Mouse (Mus musculus): Measurements from ENCODE around the gene Gm49318. TPM values are rescaled to one million over a fixed set of nuclear protein-coding genes. Genes with fewer than 3 reads are reported as not detected.

Gm49318 gene
- polyA plus RNA-seq, 1 experiment from 2014 or later, result not detected

DNA sequence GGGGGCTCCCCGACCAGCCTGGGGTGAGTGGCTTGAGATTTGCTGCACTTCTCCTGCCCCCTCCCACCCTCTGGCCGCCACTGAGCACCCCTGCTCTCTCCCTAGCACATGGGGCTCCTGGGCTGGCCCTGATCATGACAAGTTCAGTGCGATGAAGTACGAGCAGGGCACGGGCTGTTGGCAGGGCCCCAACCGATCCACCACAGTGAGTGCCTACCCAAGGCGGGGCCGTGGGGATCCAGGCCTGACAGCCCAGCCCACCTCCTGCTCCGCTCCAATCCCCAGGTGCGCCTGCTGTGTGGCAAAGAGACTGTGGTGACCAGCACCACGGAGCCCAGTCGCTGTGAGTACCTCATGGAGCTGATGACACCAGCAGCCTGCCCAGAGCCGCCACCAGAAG, 58.3 kb downstream of the Gm49318 start:
- WGBS, result 90% methylated on average over 13 of the region's 13 CpGs
- Histone ChIP-seq H3K4me3 (no peak overlapping the region), H3K36me3 (peaks cover 70% of the 10 kb centered on the region), H3K9ac (no peak overlapping the region), H3K27ac (no peak overlapping the region), H3K4me2 (no peak overlapping the region), H3K27me3 (no peaks in the 10 kb centered on the region), H3K9me3 (no peaks in the 10 kb centered on the region), H3K4me1 (no peaks in the 10 kb centered on the region)
- no peak for ATAC-seq (ENCODE audit: insufficient number of reproducible peaks, low FRiP score, low TSS enrichment, low read depth)

DNA sequence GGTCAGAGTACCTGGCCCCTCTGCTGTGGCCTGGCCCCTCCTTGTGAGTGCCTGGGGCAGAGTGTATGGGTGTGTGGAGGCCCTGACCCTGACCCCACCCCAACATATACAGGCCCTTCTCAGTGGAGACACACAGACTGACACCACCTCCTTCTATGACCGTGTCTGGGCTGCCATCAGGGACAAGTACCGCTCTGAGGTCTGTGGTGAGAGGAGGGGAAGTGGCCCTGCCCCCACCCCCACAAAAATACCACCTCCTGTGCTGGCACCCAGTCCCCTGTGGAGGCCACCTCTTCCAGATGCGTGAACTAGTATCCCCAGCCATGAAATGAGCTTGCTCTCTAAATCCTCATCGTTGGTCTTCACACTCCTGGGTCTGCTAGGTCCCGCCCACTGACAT, 60.0 kb downstream of the Gm49318 start:
- Histone ChIP-seq H3K36me3 (peaks cover 87% of the 10 kb centered on the region), H3K27ac (no peak overlapping the region), H3K4me1 (no peaks in the 10 kb centered on the region), H3K4me2 (no peak overlapping the region), H3K4me3 (no peak overlapping the region), H3K9ac (no peak overlapping the region), H3K27me3 (no peaks in the 10 kb centered on the region), H3K9me3 (no peaks in the 10 kb centered on the region)
- no peak for ATAC-seq (ENCODE audit: insufficient number of reproducible peaks, low FRiP score, low TSS enrichment, low read depth)
- 85% methylated on average over 5 of the region's 5 CpGs for WGBS

DNA sequence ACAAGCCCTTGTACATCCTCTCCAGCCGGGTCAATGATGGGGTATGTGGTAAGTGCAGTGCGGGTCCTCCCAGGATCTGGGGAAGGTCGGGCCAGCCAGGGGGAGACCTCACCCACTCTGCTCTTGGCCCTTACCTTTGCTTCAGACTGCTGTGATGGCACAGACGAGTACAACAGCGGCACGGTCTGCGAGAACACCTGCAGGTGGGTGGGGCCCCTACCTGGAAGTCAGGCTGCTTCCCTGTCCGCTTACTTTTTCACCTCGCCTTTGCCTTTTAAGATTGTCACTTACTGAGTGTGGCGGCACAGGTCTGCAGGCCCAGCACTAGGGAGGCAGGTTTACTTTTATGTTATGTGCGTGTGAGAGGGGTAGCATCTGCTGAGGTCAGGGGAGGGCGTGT, 66.5 kb downstream of the Gm49318 start:
- Histone ChIP-seq H3K27me3 (no peaks in the 10 kb centered on the region), H3K27ac (no peak overlapping the region), H3K36me3 (peaks cover 53% of the 10 kb centered on the region), H3K9ac (no peak overlapping the region), H3K4me2 (no peak overlapping the region), H3K4me3 (no peak overlapping the region), H3K9me3 (no peaks in the 10 kb centered on the region), H3K4me1 (peaks cover 26% of the 10 kb centered on the region)
- ATAC-seq (ENCODE audit: insufficient number of reproducible peaks, low FRiP score, low TSS enrichment, low read depth), result no peak
- WGBS, result 87% methylated on average over 12 of the region's 12 CpGs

DNA sequence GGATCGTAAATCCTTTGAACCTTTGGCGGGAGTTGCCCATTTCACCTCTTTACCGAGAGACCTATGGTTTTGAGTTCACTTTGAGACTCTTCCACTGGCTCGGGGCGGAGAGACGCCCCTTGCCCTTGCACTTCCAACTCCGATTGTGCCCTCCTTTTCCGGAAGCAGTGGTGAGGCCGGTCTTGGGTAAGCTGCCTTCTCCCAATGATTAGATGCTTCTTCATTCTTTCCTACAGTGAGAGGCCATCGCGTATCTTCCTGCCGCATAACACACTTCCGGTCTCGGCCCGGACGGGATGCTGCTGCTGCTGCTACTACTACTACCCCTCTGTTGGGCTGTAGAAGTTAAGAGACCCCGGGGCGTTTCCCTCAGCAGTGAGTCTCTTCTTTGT, 67.9 kb downstream of the Gm49318 start:
- no peaks in the 10 kb centered on the region for H3K9me3 ChIP-seq
- under 1% methylated on average over 18 of the region's 18 CpGs for WGBS
- peak overlapping the region; percentile 83 for H3K4me2 ChIP-seq
- H3K27me3 ChIP-seq, result no peaks in the 10 kb centered on the region
- H3K4me3 ChIP-seq, result peak overlapping the region; percentile 56
- H3K27ac ChIP-seq, result peak overlapping the region; percentile 71
- peak overlapping the region; percentile 38 for H3K9ac ChIP-seq
- ATAC-seq (ENCODE audit: insufficient number of reproducible peaks, low FRiP score, low TSS enrichment, low read depth), result no peak
- peaks cover 26% of the 10 kb centered on the region for H3K4me1 ChIP-seq
- H3K36me3 ChIP-seq, result peaks cover 40% of the 10 kb centered on the region

DNA sequence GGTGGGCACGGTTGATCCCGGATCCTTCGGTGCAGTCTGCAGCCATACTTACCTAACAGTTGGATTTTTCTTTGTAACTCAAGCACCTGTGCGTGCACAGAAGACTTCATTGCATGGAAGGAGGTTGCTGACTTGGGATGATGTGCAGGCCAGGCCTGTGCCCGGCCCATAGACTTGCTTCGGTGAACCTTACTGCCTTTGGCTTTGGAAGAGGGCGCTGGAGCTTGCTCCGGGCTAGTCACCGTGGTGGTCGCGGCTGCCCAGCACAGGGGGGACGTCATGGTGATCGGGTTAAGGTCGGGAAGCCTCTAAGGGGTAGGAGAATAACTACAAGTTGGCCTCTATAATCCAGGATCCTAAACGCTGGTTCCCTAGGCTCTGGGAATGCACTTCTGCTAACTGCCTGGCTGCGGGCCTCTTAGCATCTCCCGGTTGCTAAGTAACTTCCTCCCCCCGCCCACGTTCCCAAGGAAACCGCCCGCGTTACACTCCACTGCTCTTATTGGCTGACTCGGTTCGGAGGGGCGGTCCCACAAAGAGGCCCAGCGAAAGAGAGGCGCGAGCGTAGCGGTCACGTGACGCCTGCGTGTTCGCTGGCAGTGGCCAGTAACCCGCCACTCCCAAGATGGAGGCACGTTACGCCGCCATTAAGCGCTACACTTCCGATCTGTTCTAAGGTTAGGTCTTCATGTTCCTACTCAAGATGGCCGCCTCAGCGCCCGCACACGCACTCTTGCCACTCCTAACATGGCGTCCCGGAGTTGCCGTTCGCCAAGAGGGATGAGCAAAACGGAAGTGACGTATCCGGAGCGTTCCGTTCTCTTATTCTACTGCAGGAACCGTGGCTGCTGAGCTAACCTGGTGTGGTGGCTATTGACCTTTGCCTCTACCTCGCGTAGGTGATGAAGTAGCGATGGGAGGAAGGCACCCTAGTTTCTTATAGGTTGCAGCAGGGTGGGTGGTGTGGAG, 68.6 kb downstream of the Gm49318 start, which contains the start of the genes Ccdc151 and Prkcsh:
TSS of gene Ccdc151 (minus strand) at position 441 of the 969 bp plus-strand sequence.
TSS of gene Prkcsh (plus strand) at position 613 of the 969 bp plus-strand sequence.
- peak within 1 kb of the TSS; percentile 56 for H3K4me3 ChIP-seq
- WGBS, result 5% methylated on average over 57 of the region's 57 CpGs
- peak; percentile 99 for ATAC-seq (ENCODE audit: insufficient number of reproducible peaks, low FRiP score, low TSS enrichment, low read depth)
- peak within 1 kb of the TSS; percentile 71 for H3K27ac ChIP-seq
- no peaks in the 10 kb centered on the region for H3K27me3 ChIP-seq
- H3K4me1 ChIP-seq, result peaks cover 26% of the 10 kb centered on the region
- peak within 1 kb of the TSS; percentile 38 for H3K9ac ChIP-seq
- H3K36me3 ChIP-seq, result peaks cover 33% of the 10 kb centered on the region
- no peaks in the 10 kb centered on the region for H3K9me3 ChIP-seq
- H3K4me2 ChIP-seq, result peak within 1 kb of the TSS; percentile 83

DNA sequence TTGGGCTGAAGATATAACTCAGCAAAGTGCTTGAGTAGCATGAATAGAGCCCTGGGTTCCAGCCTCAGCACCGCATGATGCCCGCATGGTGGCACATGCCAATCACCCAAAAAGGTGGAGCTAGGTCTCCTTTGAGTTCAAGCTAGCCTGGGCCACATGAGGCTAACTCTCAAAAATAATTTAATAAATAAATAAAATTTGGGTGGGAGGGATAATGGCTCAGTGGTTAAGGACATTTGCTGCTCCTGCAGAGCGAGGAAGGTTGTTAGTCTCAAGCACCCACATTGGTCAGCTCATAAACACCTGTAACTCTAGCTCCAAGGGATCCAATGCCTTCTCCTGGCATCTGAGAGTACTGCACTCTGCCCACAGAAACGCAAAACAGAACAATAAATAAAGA, 69.4 kb downstream of the Gm49318 start:
- no peak for ATAC-seq (ENCODE audit: insufficient number of reproducible peaks, low FRiP score, low TSS enrichment, low read depth)
- Histone ChIP-seq H3K9ac (no peak overlapping the region), H3K36me3 (peaks cover 24% of the 10 kb centered on the region), H3K27ac (no peak overlapping the region), H3K4me2 (no peak overlapping the region), H3K9me3 (no peaks in the 10 kb centered on the region), H3K27me3 (no peaks in the 10 kb centered on the region; the same call in 1 of the 2 replicates), H3K4me3 (no peak overlapping the region), H3K4me1 (peaks cover 26% of the 10 kb centered on the region)
- 90% methylated on average over 4 of the region's 4 CpGs for WGBS

DNA sequence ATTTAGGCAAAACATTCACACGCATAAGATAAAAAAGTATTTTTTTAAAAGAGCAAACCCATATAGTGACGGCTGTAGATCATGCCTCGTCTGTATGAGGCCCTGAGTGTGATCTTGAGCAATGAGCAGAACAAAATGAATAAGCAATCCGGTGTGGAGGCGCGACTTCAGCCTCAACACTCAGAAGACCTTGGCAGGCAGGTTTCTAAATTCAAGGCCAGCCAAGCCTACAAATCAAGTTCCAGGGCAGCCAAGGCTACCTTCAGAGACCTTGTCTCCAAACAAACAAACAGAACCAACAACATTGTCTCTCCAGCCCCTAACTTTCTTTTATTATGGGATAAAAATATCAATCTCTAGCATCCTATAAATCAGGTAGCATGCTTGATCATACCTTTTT, 70.8 kb downstream of the Gm49318 start:
- Histone ChIP-seq H3K9me3 (no peaks in the 10 kb centered on the region), H3K4me2 (no peak overlapping the region), H3K27me3 (no peaks in the 10 kb centered on the region; the same call in 1 of the 2 replicates), H3K36me3 (peaks cover 11% of the 10 kb centered on the region), H3K4me1 (peaks cover 24% of the 10 kb centered on the region), H3K4me3 (no peak overlapping the region), H3K9ac (no peak overlapping the region), H3K27ac (no peak overlapping the region)
- ATAC-seq (ENCODE audit: insufficient number of reproducible peaks, low FRiP score, low TSS enrichment, low read depth), result no peak
- 89% methylated on average over 6 of the region's 6 CpGs for WGBS

DNA sequence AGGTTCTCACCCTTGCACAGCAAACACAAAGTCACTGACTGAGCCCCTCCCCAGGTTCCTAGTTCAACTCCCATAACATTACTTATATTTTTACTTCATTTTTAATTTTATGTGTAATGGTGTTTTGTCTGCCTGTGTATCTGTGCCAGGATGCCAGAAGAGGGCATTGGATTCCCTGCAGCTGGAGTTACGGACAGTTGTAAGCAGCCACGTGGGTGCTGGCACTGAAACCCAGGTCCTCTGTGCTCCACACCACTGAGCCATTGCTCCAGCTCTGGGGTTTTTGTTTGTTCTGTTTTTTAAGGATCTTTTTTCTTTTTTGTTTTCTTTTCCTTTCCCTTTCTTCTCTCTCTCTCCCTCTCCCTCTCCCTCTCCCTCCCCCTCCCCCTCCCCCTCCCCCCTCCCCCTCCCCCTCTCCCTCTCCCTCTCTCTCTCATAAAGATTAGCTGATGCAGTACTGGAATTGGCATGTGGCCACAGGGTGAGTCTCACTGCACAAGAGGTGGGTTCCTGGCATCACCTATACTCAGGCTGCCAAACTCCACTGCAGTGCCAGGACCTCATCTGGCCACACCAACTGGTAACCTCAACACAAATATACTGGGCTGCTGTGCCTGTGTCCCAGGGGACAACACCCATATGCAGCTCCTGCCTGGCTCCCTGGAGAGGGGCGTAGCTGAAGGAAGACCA, 74.7 kb downstream of the Gm49318 start:
- Histone ChIP-seq H3K4me1 (no peaks in the 10 kb centered on the region), H3K36me3 (no peaks in the 10 kb centered on the region), H3K4me2 (no peak overlapping the region), H3K9me3 (no peaks in the 10 kb centered on the region), H3K27me3 (peaks cover 22% of the 10 kb centered on the region), H3K9ac (no peak overlapping the region), H3K27ac (no peak overlapping the region), H3K4me3 (no peak overlapping the region)
- WGBS, result 82% methylated on average over 3 of the region's 3 CpGs
- no peak for ATAC-seq (ENCODE audit: insufficient number of reproducible peaks, low FRiP score, low TSS enrichment, low read depth)

DNA sequence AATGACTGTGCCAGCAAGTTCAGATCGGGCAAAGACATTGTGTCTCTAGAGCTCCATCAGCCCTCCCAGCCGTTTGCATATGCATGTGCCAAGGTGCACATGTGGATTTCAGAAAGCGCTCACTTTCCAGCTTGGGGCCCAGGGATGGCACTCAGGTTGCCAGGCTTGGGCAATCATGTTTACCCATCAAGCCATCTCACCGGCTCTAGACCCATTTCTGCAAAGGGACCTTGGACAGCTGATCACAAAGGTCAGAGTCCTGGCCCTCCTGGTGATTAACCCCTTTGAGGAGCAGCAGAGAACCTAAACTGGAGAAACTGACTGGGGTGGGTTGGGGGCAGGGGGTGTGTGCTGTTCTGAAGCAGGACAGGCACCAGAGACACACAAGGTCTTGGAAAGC, 78.8 kb downstream of the Gm49318 start:
- Histone ChIP-seq H3K4me2 (no peak overlapping the region), H3K9ac (no peak overlapping the region), H3K4me3 (no peak overlapping the region), H3K27me3 (peaks cover 63% of the 10 kb centered on the region), H3K4me1 (peaks cover 25% of the 10 kb centered on the region), H3K36me3 (no peaks in the 10 kb centered on the region), H3K27ac (no peak overlapping the region), H3K9me3 (no peaks in the 10 kb centered on the region)
- no peak for ATAC-seq (ENCODE audit: insufficient number of reproducible peaks, low FRiP score, low TSS enrichment, low read depth)
- WGBS, result 75% methylated on average over 4 of the region's 4 CpGs

DNA sequence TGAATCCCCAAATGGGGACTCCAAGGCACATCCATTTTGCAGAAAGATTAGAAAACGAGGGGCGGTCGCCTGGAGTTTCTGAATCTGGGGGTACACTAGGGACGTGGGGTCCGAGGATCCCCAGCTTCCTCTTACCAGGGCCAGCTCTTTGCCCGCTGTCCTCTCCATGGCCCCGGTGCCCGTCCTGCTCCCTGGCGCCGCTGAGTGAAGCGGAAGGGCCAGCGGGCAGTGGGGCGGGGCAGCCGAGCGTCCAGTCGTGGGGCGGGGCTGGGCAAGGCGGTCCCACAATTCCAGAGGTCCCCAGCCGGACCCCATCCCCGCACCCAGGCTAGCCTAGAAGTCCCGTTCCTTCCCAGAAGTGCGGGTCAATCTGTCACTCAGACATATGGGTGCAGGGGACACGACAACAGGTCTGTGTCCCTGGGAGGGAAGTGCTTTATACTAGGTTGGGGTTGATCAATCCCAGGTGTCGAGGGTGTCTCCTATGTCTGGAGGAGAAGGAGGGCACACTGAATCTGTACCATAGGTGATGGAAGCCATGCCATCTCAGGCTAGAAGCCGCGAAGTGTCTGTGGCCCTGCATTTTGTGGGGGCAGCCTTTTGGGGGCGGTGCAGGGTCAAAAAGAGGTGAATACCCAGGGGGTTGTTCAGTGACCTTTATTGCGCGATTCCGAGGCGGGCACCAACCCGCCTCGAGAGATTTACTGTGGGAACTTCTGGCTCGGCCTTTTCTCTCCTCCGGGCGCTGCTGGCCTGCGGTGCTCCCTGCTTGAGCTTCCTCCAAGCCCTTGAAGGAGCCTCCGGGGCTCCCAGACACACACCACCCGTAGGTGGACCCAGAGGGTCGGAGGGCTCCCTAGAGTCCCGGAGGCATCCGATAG, 81.6 kb downstream of the Gm49318 start, which contains the start of gene Rgl3:
TSS of gene Rgl3 (minus strand) at position 217 of the 881 bp plus-strand sequence.
- peaks cover 25% of the 10 kb centered on the region for H3K4me1 ChIP-seq
- peak within 1 kb of the TSS; percentile 33 for H3K4me3 ChIP-seq
- no peaks in the 10 kb centered on the region for H3K9me3 ChIP-seq
- peak within 1 kb of the TSS; percentile 26; the same call in 1 of the 2 replicates for H3K9ac ChIP-seq
- ATAC-seq (ENCODE audit: insufficient number of reproducible peaks, low FRiP score, low TSS enrichment, low read depth), result no peak
- 2% methylated on average over 41 of the region's 42 CpGs for WGBS
- no peaks in the 10 kb centered on the region for H3K36me3 ChIP-seq
- H3K27ac ChIP-seq, result no peak within 1 kb of the TSS
- H3K27me3 ChIP-seq, result peaks cover 81% of the 10 kb centered on the region
- peak within 1 kb of the TSS; percentile 56 for H3K4me2 ChIP-seq

DNA sequence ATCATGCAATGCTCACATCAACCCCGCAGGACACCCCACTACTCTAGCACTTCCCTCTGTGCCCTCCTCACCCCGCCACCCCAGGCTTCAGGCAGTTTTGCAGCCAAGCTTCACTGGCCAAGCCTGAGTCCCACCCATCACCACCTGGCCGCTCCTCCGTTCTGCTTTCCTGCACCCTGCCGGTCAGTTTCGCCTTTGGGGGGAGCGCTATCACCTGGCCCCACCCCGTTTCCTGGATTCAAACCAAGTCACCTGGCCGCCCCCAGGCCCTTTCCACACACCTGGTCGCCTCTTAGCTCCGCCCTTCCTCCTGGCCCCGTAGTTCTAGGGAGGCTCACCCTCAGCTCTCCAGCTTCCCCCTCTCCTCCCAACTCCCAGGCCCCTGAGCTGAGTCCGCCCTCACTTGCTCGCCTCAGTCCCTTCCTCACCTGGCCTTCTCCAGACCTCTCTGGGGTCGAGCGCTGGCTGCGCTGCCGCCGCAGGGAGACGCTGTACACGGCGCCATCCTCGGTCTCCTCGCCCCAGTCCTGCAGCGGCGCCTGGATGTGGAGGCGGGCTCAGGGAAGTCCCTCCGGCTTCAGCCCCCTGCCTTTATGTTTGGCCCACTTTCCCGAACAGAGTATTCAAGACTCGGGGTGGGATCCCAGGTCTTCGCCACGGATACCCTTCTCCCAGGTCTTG, 82.5 kb downstream of the Gm49318 start:
- Histone ChIP-seq H3K9ac (peak overlapping the region; percentile 26; the same call in 1 of the 2 replicates), H3K4me1 (peaks cover 25% of the 10 kb centered on the region), H3K36me3 (no peaks in the 10 kb centered on the region), H3K27me3 (peaks cover 85% of the 10 kb centered on the region), H3K9me3 (no peaks in the 10 kb centered on the region), H3K4me2 (peak overlapping the region; percentile 56), H3K4me3 (peak overlapping the region; percentile 33), H3K27ac (no peak overlapping the region)
- no peak for ATAC-seq (ENCODE audit: insufficient number of reproducible peaks, low FRiP score, low TSS enrichment, low read depth)
- under 1% methylated on average over 32 of the region's 32 CpGs for WGBS

All from limb, embryonic 15.5 days (tissue).